Mouse (Mus musculus) T-cell, adult 2 months (primary cell): ENCODE measurements around the gene Itpkc.

Experiments
- DNase-seq: peaks from one replicate; pipeline ENCODE4 v3.0.0; 2022; ENCODE audit warnings: low spot score

Itpkc gene

DNA sequence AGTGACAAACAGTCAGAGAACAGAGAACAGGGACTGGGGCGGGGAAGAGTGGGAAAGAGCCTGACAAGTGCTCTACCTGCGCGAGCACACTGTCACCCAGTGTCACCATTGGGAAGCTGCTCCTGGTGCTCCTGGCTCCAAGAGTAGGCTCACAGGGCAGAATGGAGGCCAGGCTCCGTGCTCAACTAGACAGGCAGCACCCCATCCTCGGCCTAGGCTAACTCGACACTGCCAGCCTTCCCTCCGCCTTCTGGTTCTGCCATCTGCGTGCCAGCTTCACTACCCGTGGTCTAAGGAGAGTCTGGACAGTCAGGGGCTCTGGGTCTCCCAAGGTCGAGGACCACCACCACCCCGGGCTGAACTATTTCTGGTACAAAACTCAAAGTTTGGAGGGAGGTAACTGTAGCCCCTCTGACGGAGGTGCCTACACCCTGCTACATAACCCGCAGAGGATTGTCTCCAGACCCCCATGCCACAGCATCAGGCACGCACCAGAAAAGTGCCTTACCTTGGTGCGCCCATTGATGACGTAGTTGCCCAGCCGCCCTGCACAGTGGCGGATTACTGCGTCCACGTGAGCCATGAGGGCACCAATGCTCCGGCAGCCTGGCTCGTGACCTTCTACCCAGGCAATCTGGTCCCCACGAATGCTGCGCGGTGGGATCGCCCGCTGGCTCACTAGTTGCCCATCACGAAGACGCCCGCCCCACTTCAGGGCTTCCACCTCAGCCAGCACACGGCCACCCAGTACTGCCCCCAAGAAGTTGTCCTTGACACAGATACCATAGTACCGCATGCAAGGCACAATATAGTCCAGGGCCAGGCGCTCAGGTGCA, 64.1 kb downstream of the Itpkc start:
- no peak for DNase-seq

DNA sequence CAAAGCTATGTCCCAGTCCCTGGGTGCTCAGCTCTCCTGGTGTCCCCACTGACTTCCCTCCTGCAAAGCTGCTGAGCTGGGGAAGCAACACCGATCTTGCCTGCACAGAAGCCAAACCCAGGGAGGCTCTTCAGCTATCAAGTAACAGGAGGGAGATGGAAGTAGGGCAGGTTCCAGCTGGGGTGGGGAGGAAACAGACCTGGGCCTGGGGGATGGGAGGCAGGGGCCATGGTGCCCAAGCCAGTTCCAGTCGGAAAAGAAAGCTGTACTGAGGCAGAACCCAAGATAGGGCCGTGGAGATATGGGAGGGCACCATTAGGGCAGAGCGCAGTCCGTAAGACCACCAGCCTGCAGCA, 65.0 kb downstream of the Itpkc start:
- DNase-seq = no peak

DNA sequence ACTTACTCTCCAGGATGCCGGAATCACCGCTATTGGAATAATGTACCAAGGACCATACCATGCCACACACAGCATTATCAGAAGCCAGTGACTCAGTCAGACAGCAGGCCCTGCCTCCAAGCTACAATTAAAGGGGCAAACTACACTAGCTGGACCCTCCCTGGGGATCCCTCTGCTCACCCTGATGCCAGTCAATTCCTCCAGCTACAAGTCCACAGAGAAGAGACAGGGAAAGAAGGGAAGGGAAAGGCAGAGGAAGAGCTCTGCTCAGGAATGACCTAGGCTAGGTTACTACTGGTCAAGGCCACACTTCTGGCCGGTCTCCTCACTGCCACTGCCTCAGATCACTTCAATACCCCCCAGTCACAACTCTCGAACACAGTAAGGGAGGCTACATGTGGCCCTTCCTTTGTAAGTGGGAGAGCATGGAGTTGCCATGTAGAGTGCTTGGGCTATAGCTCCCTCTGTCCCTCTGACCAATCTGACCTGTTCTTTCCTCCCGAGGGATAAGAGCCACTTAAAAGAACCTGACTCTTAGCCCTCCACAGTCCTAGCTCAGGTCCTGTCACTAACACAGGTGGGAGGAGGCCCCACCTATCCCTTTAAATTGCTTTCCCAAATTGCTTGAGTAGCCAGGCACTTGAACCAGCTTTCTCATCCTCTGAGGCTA, 65.5 kb downstream of the Itpkc start:
- no peak for DNase-seq

DNA sequence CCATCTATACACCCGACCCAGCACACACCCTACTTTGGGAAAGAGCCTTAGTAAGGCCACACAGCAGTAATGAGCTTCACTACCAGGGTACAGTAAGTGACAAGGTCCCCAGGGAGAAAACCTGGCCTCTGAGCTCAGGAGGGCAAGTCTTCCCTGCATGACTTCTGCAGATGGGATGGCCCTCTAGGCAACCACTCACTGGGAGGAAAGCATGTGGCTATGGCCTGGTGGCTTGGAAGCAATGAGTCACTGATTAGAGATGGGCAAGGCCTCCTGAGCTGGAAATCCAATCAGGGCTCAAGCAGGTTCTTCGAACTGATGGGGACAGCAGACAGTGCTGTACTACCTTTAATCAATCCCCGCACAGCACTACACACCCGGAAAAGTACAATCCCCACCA, 66.7 kb downstream of the Itpkc start:
- DNase-seq = no peak

DNA sequence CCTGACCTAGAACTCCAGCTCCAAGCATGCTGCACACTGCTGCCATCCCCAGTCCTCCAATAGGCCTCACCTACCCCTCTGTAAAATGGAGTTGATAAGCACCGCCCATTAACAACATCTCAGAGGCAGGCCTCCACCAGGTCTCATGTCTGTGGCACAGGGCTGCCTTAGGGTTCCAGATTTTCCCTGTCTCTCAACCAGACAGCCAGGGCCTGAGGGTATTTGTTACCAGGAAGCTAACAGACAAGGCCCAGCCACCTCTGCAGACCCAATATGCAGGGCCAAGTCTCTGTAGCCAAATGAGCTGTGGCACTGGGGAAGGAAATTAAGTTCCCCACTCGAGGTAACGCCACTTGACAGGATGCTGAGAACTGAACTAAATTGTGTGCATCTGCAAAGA, 67.5 kb downstream of the Itpkc start:
- DNase-seq = no peak

DNA sequence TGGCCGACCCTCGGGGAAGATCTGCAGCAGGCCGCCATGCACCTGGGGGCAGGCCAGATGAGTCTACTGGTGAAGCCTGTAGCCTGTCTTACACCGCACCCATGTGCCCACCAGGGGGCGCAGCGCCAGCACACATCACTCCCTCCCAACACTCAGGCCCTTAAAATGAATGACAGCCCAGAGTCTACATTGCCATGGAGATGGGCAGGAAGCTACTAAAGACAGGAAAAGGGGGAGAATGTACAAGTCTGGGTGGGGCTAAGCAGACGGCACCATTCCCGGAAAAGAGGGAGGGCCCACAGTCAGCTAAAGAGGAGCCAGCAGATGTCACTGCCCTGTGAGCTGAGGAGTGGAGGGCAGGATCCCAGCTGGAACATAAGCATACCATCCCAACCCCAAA, 68.6 kb downstream of the Itpkc start:
- DNase-seq = peak; percentile 88

DNA sequence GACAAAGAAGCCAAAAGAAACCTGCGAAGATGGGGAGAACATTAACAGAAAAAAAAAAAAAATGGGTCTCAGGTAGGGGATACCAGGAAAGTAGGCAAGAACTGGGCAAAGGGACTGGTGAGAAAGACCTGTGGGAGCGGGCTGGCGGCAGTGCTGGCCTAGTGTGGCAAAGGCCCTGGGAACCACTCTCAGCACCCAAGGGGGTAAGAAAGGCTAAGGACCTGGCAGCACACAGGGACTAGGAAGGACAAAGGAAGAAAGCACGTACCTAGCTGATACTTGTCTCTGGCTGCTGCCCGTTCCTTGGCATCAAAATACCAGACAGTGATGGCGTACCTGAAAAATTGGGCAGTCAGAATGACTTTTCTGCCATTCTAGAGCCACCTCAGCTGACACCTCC, 69.2 kb downstream of the Itpkc start:
- no peak for DNase-seq

DNA sequence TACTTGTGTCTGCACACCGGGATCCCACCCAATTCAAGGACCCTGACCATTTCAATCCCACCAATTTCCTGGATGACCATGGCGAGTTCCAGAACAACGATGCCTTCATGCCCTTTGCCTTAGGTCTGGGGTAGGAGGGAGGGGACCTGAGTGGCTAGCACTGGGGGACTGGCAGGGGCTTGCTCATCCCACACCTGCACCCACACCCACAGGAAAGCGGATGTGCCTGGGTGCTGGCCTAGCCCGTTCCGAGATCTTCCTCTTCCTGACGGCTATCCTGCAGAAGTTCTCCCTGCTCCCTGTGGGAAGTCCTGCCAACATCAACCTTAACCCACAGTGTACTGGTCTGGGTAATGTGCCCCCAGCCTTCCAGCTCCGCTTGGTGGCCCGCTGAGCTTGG, 70.3 kb downstream of the Itpkc start:
- DNase-seq = no peak
